Mouse (Mus musculus): ENCODE results near the gene Grem1.

Gene Grem1

DNA sequence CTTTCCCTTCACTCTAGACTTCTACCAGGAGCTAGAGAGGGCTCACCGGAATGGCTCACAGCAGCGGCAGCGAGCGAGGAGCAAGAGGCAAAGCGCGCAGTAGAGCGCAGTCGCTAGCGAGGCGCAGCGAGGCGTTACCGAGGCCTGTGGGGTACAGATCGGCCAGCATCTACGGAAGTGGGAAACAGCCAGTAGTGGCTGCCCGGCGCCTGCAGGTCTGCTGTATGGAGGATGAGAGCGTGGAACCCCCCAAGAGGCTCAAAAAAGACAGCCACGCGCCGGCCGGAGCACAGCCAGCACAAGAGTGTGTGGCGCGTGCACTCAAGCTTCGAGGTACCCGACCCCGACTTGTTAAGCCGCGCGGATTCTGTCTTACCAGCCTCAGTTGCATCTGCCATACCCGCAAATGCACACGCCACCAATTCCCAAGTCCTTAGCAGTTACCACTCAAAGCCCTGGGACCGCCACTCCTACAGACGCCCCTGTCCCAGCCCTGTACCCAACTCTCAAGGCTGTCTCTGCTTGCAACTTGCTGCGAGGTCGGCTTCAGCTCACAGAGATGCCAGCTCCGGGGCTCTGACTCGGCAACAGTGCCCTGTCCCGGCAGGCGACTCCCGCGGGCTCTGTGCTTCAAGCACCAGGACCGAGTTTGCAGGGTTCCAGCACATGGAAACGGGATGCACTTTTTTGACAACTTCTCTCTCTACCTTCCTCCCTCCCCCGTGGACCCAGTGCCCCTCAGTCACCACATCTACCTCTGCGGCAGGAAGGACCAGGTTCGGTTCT is 728 bp downstream of the Grem1 start:
- DNase-seq (ENCODE audit: low spot score in 2 of 2): no peak

DNA sequence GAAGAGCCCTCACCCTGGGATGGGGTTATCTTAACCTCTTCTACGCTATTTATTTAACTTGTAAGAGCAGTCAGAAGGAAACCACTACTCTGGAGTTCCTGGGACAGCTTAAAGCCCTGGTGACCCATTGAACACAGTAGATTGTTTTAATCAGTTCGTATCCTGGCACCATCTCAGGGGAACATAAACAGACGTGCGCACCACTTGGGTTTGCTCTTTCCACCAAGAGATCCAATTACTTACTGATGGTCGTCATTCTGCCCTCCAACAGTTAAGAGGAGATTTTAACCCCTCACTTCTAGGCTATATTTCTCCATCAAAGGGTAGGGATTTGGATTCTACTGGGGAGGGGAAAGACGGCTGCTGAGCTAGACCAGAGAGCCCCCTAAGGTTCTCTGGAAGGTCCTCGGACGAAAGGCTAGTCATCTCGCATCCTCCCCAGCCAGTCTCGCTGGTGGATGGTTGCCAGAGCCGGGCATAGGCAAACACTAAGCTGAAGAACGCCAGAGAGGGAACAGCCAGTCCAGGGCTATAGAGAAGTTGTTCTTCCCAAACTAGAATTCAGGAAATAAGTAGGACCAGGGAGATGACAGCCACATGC is 1.4 kb downstream of the Grem1 start:
- DNase-seq (ENCODE audit: low spot score in 2 of 2): no peak

DNA sequence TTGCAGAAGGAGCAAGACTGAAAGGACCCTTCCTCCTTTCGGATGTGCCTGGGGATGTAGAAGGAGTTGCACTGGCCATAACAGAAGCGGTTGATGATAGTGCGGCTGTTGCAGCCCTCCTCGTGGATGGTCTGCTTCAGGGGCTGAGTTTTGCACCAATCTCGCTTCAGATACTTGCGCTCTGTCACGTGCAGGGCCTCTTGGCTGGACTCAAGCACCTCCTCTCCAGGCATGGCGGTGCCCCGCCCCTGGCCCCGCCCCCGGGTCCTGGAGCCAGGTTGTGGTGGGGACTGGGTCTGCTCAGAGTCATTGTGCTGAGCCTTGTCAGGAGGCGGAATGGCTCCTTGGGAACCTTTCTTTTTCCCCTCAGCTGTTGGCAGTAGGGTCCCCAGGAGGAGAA is 8.7 kb downstream of the Grem1 start:
- no peak for DNase-seq (ENCODE audit: low spot score in 2 of 2)

DNA sequence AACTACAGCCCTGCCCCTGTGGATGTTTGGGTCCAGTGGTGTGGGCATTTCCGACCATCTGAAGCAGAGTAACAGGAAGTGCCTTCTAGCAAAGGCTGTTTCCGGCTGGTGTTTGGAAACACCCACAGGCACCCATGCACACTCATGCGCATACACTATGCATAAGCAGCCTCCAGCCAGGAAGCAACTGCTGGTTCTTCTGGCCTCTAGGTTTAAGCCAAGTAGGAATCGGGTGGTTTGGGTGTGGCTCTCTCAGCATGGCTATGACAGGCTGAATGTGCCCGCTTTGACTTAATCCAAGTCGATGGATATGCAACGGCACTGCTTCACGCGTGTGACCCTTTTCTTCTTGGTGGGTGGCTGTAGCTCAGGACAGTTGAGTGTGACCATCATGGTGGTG is 9.1 kb downstream of the Grem1 start:
- no peak for DNase-seq (ENCODE audit: low spot score in 2 of 2)

DNA sequence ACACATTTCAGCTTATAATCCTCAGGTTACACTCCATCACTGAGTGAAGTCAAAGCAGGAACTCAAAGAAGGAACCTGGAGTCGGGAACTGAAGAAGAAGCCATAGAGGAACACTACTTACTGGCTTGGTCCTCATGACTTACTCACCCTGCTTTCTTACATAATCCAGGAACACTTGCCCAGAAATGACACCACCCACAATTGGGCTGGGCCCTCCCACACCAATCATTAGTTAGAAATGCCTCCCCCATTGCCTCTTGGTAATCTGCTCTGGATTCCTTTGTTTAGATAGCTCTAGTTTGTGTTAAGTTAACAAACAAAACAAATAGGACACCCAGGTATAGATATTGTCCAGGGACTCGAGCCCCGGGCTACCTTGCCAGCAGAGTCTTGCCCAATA is 29.9 kb downstream of the Grem1 start:
- no peak for DNase-seq (ENCODE audit: low spot score in 2 of 2)

DNA sequence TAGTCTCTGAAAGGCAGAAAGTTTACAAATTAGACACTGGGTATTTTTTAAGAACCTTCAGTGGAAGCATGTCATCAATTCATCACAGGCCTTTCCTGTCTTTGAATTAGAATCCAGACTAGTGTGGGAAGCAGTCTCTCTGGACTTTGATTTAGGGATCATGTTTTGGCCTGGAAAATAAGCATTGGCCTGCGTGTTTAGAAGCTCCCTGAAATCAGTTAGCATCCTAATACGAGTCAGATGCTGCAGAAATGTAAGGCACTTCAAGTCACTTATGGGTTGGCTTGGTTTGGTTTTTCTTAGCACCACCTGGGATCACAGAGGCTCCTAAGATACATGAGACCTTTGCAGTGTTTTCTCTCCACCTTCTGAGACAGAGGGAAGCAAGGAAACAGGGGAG is 43.6 kb downstream of the Grem1 start:
- no peak for DNase-seq (ENCODE audit: low spot score in 2 of 2)

DNA sequence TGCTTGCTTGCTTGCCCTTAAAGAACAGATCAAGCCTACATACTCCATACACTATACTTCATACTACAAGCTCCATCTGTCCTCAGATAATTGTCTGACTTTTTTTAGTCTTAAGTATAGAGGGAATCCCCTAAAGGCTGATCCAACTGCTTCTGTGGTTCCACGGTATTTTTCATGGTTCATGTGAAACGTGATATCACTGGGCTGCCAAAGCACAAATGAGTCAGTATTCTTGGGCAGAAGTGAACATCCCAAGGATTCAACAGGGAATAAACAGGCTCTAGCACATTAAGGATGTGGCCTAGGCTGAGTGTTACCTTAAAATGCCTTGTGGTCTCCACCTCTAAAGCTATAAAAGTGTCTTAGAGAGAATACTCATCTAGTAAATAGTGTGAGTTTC is 45.0 kb downstream of the Grem1 start:
- no peak for DNase-seq (ENCODE audit: low spot score in 2 of 2)

DNA sequence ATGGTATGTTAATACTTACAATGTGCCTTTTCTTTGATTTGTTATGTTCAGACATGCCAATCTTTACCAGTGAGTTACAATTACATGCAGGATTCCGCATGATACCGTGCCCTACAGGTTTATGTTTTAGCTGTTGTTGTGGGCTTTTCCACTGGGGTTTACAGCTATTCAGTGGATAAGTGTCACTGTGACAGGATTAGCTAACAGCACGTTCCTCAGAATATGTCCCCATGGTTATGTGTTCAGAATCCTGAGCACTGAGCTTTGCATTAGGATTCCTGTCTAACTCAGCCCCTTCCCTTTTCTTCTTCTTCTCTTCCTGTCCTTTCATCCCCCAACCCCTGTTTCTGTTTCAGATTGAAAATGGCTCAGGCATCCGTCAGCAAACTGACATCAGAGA is 50.9 kb downstream of the Grem1 start:
- no peak for DNase-seq (ENCODE audit: low spot score in 2 of 2)

DNA sequence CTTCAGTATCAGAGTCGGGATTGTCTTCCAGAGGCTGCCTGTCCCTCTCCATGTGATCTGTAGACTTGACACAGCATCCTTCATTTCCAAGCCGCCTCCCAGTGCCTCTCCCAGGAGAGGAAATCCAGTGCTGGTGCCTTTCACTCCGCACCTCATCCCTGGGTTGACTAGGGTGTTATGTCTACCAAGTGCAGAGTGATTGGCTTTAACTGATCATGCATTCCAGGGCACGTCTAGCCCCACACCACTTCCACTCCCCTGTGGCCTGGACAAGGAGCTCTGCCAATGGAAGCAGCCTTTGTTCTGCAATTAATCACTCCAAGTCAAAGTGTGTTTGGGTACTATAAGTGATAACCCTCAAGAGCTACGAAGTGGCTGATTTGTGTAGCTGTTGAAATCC is 56.9 kb downstream of the Grem1 start:
- no peak for DNase-seq (ENCODE audit: low spot score in 2 of 2)

DNA sequence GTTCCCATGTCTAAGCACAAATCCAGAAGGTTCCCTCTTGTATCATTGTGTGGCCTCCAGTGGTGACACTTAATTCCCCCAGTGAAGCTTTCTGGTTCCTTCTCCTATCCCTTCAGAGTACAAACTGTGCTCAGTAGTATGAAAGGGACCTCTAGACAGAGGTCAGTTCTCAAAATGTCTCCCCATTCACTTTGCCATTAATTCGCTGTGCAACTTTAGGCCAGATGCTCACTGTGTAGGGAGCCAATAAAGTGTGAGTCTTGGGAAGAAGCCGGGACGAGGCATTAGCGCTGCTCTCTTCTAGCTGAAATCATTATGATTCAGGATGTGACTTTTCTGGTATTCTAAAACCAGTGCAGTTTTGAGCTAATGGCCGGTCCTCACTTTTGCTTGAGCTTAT is 61.8 kb downstream of the Grem1 start:
- DNase-seq (ENCODE audit: low spot score in 2 of 2): no peak

DNA sequence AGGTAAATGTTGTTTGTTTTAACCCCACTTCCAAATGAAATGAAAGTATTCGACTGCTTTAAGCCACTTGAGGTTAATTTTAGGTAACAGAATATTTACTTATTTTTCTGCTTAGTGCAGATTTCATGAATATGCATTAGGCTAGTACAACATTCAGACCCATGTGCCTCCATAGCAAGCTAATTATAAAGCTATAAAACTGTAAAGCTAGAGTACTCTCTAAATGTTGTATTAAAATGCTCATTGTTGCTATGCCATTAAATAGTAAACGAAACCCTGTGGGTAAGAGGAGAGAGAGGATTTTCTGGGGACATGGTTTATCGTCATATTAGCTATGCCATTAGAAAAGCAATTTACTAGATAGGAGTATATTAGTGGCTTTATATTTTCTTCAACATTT is 62.2 kb downstream of the Grem1 start:
- no peak for DNase-seq (ENCODE audit: low spot score in 2 of 2)
